Mouse (Mus musculus): ENCODE measurements at regions not wholly inside any gene's neighbourhood (a gene's known extent, or its start where the extent isn't known, plus 50 kb on each side); places are given as distances from the start of the nearest gene placed in this dataset.

DNA sequence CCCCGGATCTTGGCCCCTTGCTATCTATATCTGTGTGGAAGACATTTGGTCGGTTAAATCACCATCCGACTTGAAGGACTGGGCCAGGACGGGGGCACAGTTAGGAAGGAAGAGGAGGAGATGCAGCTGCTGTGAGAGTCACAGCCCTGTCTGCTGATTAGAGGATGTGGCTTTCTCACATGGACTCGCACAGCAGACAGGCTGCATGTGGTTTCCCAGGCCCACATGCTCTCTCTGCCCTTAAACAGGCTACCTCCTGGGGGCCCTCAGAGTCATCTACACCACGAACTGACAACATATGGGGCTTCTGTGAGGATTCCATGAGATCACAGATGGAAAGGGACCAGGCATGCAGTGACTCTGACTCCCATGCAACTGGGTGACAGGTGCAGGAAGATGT, 62.9 kb upstream of the Sv2b start:
- no peaks in the 10 kb centered on the region for H3K27me3 ChIP-seq (ENCODE audit: control insufficient read depth, insufficient read depth, low read length)

DNA sequence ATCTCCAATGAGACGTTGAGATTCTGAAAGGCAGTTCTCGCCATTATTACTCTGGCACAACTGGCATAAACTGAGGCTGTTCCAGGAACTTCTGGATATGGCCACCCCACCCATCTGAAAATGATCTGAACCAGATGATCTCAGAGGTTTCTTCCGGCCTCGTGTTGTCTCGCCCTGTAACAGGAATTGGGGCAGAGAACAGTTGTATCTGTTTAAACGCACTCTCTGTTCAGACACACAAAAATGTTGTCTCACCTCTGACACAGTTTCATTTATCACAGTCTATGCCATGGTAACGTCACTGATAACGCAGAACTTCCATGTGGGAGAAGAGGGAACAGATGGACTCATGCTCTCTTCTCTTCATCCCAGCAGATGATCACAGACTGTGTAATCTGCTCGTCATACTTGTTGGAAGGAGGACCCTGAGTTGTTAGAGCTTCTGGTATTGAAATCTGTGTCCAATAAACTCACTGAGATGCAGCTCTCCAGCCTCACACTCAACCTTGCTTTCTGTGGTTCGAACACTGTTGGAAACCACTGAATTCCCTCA, 63.9 kb upstream of the Sv2b start:
- no peak overlapping the region for H3K4me2 ChIP-seq
- peaks cover 22% of the 10 kb centered on the region for H3K4me1 ChIP-seq (ENCODE audit: control insufficient read depth, insufficient read depth, low read length)
- H3K36me3 ChIP-seq (ENCODE audit: control insufficient read depth, insufficient read depth, low read length) = no peaks in the 10 kb centered on the region
- H3K9me3 ChIP-seq (replicated peaks; ENCODE audit: control insufficient read depth, low read length) = no peaks in the 10 kb centered on the region
- H3K27me3 ChIP-seq (ENCODE audit: control insufficient read depth, insufficient read depth, low read length) = no peaks in the 10 kb centered on the region
- H3K4me3 ChIP-seq (ENCODE audit: low read depth, low read length) = no peak overlapping the region
- H3K9ac ChIP-seq (ENCODE audit: low read depth, low read length) = no peak overlapping the region
- no peak overlapping the region for H3K27ac ChIP-seq (ENCODE audit: low read depth, low read length)
- no peak for ATAC-seq (replicated peaks; ENCODE audit: insufficient number of reproducible peaks, low FRiP score, low TSS enrichment)
- WGBS (ENCODE audit: insufficient replicate concordance) = 57% methylated on average over 10 of the region's 10 CpGs

More for the DNA sequence above, 62.9 kb upstream of the Sv2b start:
- Histone ChIP-seq H3K4me2 (no peak overlapping the region), H3K9me3 (replicated peaks; ENCODE audit: control insufficient read depth, low read length) (no peaks in the 10 kb centered on the region), H3K9ac (ENCODE audit: low read depth, low read length) (no peak overlapping the region), H3K36me3 (ENCODE audit: control insufficient read depth, insufficient read depth, low read length) (no peaks in the 10 kb centered on the region), H3K4me1 (ENCODE audit: control insufficient read depth, insufficient read depth, low read length) (peaks cover 22% of the 10 kb centered on the region), H3K4me3 (ENCODE audit: low read depth, low read length) (no peak overlapping the region), H3K27ac (ENCODE audit: low read depth, low read length) (no peak overlapping the region)
- no peak for ATAC-seq (replicated peaks; ENCODE audit: insufficient number of reproducible peaks, low FRiP score, low TSS enrichment)
- WGBS (ENCODE audit: insufficient replicate concordance) = 42% methylated on average over 6 of the region's 6 CpGs

DNA sequence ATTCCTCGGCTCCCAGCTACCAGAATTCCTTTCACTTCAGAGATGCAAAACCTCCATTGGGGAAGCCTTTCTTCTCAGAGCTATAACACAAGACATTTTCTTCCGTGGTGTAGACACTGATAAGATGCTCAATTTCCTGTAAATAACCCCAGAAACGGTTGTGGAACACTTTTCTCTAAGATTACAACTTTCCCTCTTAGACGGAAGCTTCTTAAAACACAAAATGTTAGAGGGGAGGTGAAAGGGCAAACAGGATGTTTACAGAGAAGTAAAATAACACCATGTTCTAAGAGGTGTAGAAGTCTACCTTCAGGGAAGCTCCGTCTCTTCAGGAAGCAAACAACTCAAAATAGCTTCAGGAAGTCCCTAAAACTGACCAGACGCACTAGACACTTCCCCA, 65.4 kb upstream of the Sv2b start:
- ATAC-seq (replicated peaks; ENCODE audit: insufficient number of reproducible peaks, low FRiP score, low TSS enrichment) = no peak

DNA sequence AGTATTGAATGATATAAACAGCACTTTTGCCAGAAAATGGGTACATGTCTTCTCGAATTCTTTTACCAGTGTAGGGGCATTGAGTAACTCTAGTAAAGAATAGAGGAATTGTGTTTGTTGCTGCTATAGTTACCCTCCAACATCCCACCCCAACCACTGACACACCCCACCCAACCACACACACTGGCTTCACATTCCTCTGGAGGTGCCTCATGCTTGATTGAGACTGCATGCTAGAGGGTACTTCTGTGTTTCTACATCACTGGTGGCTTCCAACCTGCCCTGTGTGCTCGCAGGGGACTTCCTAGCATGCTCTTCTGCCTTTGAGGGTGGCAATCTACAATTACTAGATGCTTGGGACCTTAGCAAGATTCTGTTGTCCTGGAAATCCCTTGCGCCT, 70.5 kb upstream of the Sv2b start:
- 81% methylated on average over 3 of the region's 3 CpGs for WGBS (ENCODE audit: insufficient replicate concordance)

More for the DNA sequence above, 65.4 kb upstream of the Sv2b start:
- H3K4me2 ChIP-seq = no peak overlapping the region
- no peaks in the 10 kb centered on the region for H3K36me3 ChIP-seq (ENCODE audit: control insufficient read depth, insufficient read depth, low read length)
- no peaks in the 10 kb centered on the region for H3K9me3 ChIP-seq (replicated peaks; ENCODE audit: control insufficient read depth, low read length)
- H3K4me3 ChIP-seq (ENCODE audit: low read depth, low read length) = no peak overlapping the region
- H3K27me3 ChIP-seq (ENCODE audit: control insufficient read depth, insufficient read depth, low read length) = no peaks in the 10 kb centered on the region
- H3K4me1 ChIP-seq (ENCODE audit: control insufficient read depth, insufficient read depth, low read length) = peaks cover 22% of the 10 kb centered on the region
- no peak overlapping the region for H3K9ac ChIP-seq (ENCODE audit: low read depth, low read length)
- 67% methylated on average over 6 of the region's 6 CpGs for WGBS (ENCODE audit: insufficient replicate concordance)
- H3K27ac ChIP-seq (ENCODE audit: low read depth, low read length) = no peak overlapping the region

DNA sequence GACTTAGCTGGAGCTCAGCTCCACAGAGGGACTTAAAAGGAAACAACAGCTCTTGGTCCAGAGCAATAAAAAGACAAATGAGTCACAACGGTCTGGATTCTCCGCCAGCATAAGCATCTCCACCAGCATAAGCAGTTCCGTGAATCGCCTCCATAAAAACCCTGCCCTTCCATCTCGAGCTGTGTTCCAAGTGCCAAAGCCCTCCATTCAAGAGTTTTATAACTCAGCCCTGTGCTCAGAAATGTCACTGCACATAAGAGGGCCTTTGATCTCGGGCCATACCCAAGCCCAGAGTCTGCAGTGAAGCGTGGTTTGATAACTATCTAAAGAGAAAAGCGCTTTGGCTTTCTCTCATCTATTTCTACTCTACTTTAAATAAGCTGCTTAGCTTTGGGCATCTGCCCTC, 70.8 kb upstream of the Akap13 start:
- WGBS (ENCODE audit: insufficient replicate concordance) = 50% methylated on average over 8 of the region's 8 CpGs
- no peak overlapping the region for H3K9ac ChIP-seq (ENCODE audit: low read depth, low read length)
- no peak overlapping the region for H3K4me3 ChIP-seq (ENCODE audit: low read depth, low read length)
- no peaks in the 10 kb centered on the region for H3K36me3 ChIP-seq (ENCODE audit: control insufficient read depth, insufficient read depth, low read length)
- no peaks in the 10 kb centered on the region for H3K9me3 ChIP-seq (replicated peaks; ENCODE audit: control insufficient read depth, low read length)
- H3K27me3 ChIP-seq (ENCODE audit: control insufficient read depth, insufficient read depth, low read length) = no peaks in the 10 kb centered on the region
- no peak overlapping the region for H3K4me2 ChIP-seq
- peaks cover 12% of the 10 kb centered on the region for H3K4me1 ChIP-seq (ENCODE audit: control insufficient read depth, insufficient read depth, low read length)
- ATAC-seq (replicated peaks; ENCODE audit: insufficient number of reproducible peaks, low FRiP score, low TSS enrichment) = no peak
- peak overlapping the region; percentile 54 for H3K27ac ChIP-seq (ENCODE audit: low read depth, low read length)

More for the DNA sequence above, 70.5 kb upstream of the Sv2b start:
- no peak for ATAC-seq (replicated peaks; ENCODE audit: insufficient number of reproducible peaks, low FRiP score, low TSS enrichment)
- H3K27ac ChIP-seq (ENCODE audit: low read depth, low read length) = no peak overlapping the region
- H3K4me2 ChIP-seq = no peak overlapping the region
- H3K27me3 ChIP-seq (ENCODE audit: control insufficient read depth, insufficient read depth, low read length) = no peaks in the 10 kb centered on the region
- no peak overlapping the region for H3K4me3 ChIP-seq (ENCODE audit: low read depth, low read length)
- H3K9me3 ChIP-seq (replicated peaks; ENCODE audit: control insufficient read depth, low read length) = no peaks in the 10 kb centered on the region
- H3K9ac ChIP-seq (ENCODE audit: low read depth, low read length) = no peak overlapping the region
- H3K36me3 ChIP-seq (ENCODE audit: control insufficient read depth, insufficient read depth, low read length) = no peaks in the 10 kb centered on the region
- H3K4me1 ChIP-seq (ENCODE audit: control insufficient read depth, insufficient read depth, low read length) = 0 out of 2 replicates have a peak, but pooled peaks cover 3% of the 10 kb centered on the region

DNA sequence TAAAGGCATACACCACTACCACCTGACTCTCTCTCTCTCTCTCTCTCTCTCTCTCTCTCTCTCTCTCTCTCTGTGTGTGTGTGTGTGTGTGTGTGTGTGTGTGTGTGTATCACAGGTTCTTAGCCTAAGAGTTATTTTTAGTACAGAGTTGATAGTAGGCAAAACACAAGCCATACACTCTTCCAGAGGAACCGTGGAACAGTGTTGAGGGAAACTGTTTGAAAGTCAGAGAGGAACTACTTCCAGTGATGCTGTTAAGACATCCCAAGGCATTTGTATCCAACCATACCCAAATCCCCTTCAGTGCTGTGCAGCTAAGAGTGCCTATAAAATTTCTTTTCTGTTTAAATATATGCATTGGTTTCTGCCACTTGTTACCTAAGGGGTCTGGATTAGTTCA, 68.3 kb upstream of the Akap13 start:
- no peaks in the 10 kb centered on the region for H3K27me3 ChIP-seq (ENCODE audit: control insufficient read depth, insufficient read depth, low read length)
- peak overlapping the region; percentile 42 for H3K27ac ChIP-seq (ENCODE audit: low read depth, low read length)
- H3K4me3 ChIP-seq (ENCODE audit: low read depth, low read length) = no peak overlapping the region
- H3K9me3 ChIP-seq (replicated peaks; ENCODE audit: control insufficient read depth, low read length) = no peaks in the 10 kb centered on the region
- H3K4me2 ChIP-seq = no peak overlapping the region
- WGBS (ENCODE audit: insufficient replicate concordance) = 33% methylated on average over 1 of the region's 1 CpGs
- ATAC-seq (replicated peaks; ENCODE audit: insufficient number of reproducible peaks, low FRiP score, low TSS enrichment) = no peak
- H3K4me1 ChIP-seq (ENCODE audit: control insufficient read depth, insufficient read depth, low read length) = peaks cover 12% of the 10 kb centered on the region
- no peak overlapping the region for H3K9ac ChIP-seq (ENCODE audit: low read depth, low read length)
- H3K36me3 ChIP-seq (ENCODE audit: control insufficient read depth, insufficient read depth, low read length) = no peaks in the 10 kb centered on the region

DNA sequence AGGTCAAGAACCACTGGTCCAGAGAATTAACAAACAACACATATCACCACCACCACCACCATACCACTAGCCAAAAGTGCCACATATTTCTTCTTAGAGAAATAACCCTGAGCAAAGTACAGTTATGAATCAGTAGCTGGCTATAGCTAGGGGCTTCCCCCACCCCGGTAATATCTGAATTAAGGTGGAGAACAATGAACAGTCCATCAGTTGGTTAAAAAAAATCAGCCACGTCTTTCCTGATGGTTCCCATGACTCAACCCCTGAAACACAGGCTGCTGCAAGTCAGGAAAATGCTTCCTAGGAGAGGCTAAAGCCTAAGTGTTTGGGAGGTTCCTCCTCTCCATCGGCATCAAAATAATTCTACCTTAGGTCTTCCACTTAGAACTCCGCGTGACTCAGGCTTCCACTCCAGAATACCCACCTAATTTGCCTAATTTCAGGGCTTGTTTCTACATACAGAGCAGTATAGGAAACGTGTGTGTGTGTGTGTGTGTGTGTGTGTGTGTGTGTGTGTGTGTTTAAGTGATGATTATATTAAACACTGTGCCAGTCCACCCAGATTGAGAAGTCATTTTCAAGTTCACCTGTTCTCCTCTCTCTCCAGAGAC, 67.4 kb upstream of the Akap13 start:
- no peaks in the 10 kb centered on the region for H3K27me3 ChIP-seq (ENCODE audit: control insufficient read depth, insufficient read depth, low read length)
- H3K9ac ChIP-seq (ENCODE audit: low read depth, low read length) = no peak overlapping the region
- WGBS (ENCODE audit: insufficient replicate concordance) = 71% methylated on average over 6 of the region's 6 CpGs
- H3K4me1 ChIP-seq (ENCODE audit: control insufficient read depth, insufficient read depth, low read length) = peaks cover 12% of the 10 kb centered on the region
- peak overlapping the region; percentile 42; the same call in 1 of the 2 replicates for H3K27ac ChIP-seq (ENCODE audit: low read depth, low read length)
- no peaks in the 10 kb centered on the region for H3K9me3 ChIP-seq (replicated peaks; ENCODE audit: control insufficient read depth, low read length)
- H3K36me3 ChIP-seq (ENCODE audit: control insufficient read depth, insufficient read depth, low read length) = no peaks in the 10 kb centered on the region
- no peak for ATAC-seq (replicated peaks; ENCODE audit: insufficient number of reproducible peaks, low FRiP score, low TSS enrichment)
- no peak overlapping the region for H3K4me3 ChIP-seq (ENCODE audit: low read depth, low read length)
- no peak overlapping the region for H3K4me2 ChIP-seq

DNA sequence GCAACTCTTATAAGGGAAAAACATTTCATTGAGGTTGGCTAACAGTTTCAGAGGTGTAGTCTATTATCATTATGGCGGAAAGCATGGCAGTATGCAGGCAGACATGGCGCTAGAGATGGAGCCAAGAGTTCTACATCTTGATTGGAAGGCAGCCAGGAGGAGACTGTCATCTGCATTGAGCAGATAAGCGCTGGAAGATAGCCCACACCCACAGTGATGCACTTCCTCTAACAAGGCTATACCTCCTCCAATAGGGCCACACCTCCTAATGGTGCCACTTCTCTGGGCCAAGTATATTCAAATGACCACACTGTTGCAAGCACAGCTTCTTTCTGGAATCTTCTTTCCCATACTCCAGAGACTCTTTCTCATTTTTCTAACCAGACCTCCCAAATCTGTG, 65.2 kb upstream of the Akap13 start:
- no peaks in the 10 kb centered on the region for H3K36me3 ChIP-seq (ENCODE audit: control insufficient read depth, insufficient read depth, low read length)
- no peak overlapping the region for H3K27ac ChIP-seq (ENCODE audit: low read depth, low read length)
- H3K4me2 ChIP-seq = no peak overlapping the region
- no peaks in the 10 kb centered on the region for H3K27me3 ChIP-seq (ENCODE audit: control insufficient read depth, insufficient read depth, low read length)
- H3K9ac ChIP-seq (ENCODE audit: low read depth, low read length) = no peak overlapping the region
- no peak overlapping the region for H3K4me3 ChIP-seq (ENCODE audit: low read depth, low read length)
- no peak for ATAC-seq (replicated peaks; ENCODE audit: insufficient number of reproducible peaks, low FRiP score, low TSS enrichment)
- peaks cover 12% of the 10 kb centered on the region for H3K4me1 ChIP-seq (ENCODE audit: control insufficient read depth, insufficient read depth, low read length)
- WGBS (ENCODE audit: insufficient replicate concordance) = 80% methylated on average over 3 of the region's 3 CpGs
- H3K9me3 ChIP-seq (replicated peaks; ENCODE audit: control insufficient read depth, low read length) = no peaks in the 10 kb centered on the region

DNA sequence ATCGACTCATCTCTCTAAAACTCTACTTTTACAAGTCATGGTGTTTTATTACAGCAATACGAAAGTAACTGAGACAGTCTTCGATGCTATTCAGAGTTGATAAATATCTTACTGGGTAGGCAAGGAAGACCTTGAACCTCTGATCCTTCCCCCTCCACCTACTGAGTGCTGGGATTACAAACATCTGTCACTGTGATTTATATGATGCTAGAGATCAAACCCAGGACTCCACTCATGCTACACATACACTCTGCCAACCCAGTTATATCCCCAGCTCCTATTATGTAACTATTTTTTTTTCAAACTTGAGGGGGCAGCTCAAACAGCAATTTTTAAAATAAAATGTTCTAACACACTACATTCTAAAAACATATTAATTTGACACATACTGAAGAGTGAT, 62.6 kb upstream of the Akap13 start:
- no peak for ATAC-seq (replicated peaks; ENCODE audit: insufficient number of reproducible peaks, low FRiP score, low TSS enrichment)
- no peak overlapping the region for H3K9ac ChIP-seq (ENCODE audit: low read depth, low read length)
- H3K4me3 ChIP-seq (ENCODE audit: low read depth, low read length) = no peak overlapping the region
- no peak overlapping the region for H3K27ac ChIP-seq (ENCODE audit: low read depth, low read length)
- 81% methylated on average over 3 of the region's 3 CpGs for WGBS (ENCODE audit: insufficient replicate concordance)
- no peaks in the 10 kb centered on the region for H3K27me3 ChIP-seq (ENCODE audit: control insufficient read depth, insufficient read depth, low read length)
- H3K4me1 ChIP-seq (ENCODE audit: control insufficient read depth, insufficient read depth, low read length) = peaks cover 19% of the 10 kb centered on the region
- H3K36me3 ChIP-seq (ENCODE audit: control insufficient read depth, insufficient read depth, low read length) = no peaks in the 10 kb centered on the region
- no peak overlapping the region for H3K4me2 ChIP-seq
- no peaks in the 10 kb centered on the region for H3K9me3 ChIP-seq (replicated peaks; ENCODE audit: control insufficient read depth, low read length)
